ENCODE assay signal across 29 mouse cellular contexts in the genomic region with DNA sequence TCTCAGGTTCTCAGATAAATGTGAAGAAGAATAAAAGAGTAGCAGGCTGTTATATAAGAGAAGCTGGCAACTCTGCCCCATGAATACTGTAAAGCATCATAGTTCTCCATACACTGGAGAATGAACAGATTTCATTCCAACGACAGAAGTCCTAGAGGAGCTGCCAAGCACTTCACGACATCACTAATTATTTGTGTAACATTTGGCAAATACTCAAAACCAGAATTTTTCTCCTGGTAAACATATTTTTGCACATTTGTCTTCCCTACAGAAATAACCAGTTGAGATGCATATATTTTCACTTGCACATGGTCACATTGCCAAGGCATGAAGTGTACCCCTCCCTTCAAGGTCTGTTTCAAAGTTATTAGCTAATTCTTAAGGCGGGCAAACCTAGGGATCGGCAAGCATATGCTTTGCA.
DNase-seq lines count a peak whose midpoint lies in the region; ATAC-seq lines count a peak whose summit lies in the region.
"Had no signal": no experiment of that assay in that cellular context is flagged by ENCODE, and none has a peak within 500 bp of the region (broad histone marks: within the 10 kb centered on the region; RNA-seq: fewer than 3 reads in every experiment).

No protein-coding gene starts in this region.

- 61% methylated on average over 4 of the region's 4 CpGs for WGBS in embryonic facial prominence, embryonic 14.5 days
- 91% methylated on average over 4 of the region's 4 CpGs for WGBS in embryonic facial prominence, embryonic 10.5 days

- H3K27me3 ChIP-seq in embryonic facial prominence, embryonic 14.5 days (replicated peaks; ENCODE audit: control insufficient read depth, insufficient read depth, low read length): no peaks in the 10 kb centered on the region
- H3K27me3 ChIP-seq in embryonic facial prominence, embryonic 10.5 days (replicated peaks; ENCODE audit: low read depth, poor library complexity, severe bottlenecking): no peaks in the 10 kb centered on the region
- H3K27me3 ChIP-seq: embryonic facial prominence, embryonic 12.5 days; heart, embryonic 13.5 days; kidney, embryonic 15.5 days; liver, embryonic 15.5 days; lung, embryonic 15.5 days; megakaryocyte, embryonic 14.5 days; midbrain, embryonic 13.5 days had no signal

- ATAC-seq in embryonic facial prominence, embryonic 14.5 days (ENCODE audit: low read depth): no peak
- ATAC-seq: midbrain, embryonic 13.5 days had no signal

- H3K4me1 ChIP-seq in embryonic facial prominence, embryonic 14.5 days (ENCODE audit: control insufficient read depth, insufficient read depth, low read length): no peaks in the 10 kb centered on the region; the same call in 1 of the 2 replicates
- no peaks in the 10 kb centered on the region for H3K4me1 ChIP-seq in embryonic facial prominence, embryonic 10.5 days
- H3K4me1 ChIP-seq: embryonic facial prominence, embryonic 12.5 days; heart, embryonic 13.5 days; kidney, embryonic 15.5 days; limb, embryonic 10.5 days; liver, embryonic 15.5 days; lung, embryonic 15.5 days; megakaryocyte, embryonic 14.5 days; midbrain, embryonic 13.5 days had no signal

- H3K36me3 ChIP-seq in embryonic facial prominence, embryonic 14.5 days (ENCODE audit: control insufficient read depth, insufficient read depth, low read length): no peaks in the 10 kb centered on the region
- no peaks in the 10 kb centered on the region for H3K36me3 ChIP-seq in embryonic facial prominence, embryonic 10.5 days (replicated peaks)
- H3K36me3 ChIP-seq: embryonic facial prominence, embryonic 12.5 days; heart, embryonic 13.5 days; kidney, embryonic 15.5 days; limb, embryonic 10.5 days; liver, embryonic 15.5 days; lung, embryonic 15.5 days; midbrain, embryonic 13.5 days had no signal

- intact Hi-C loops in left cerebral cortex, postnatal 25 days (cut with DNase I): loop anchor here (2.0 to 5.0 kb wide), 4 partner anchors 62 to 223 kb away; no protein-coding TSS in a partner anchor
- intact Hi-C loops in left cerebral cortex, postnatal 36 days (cut with DNase I): loop anchor here (5.0 kb wide), 2 partner anchors 77 to 223 kb away; a partner anchor contains a TSS

- H3K27ac ChIP-seq in embryonic facial prominence, embryonic 14.5 days (replicated peaks; ENCODE audit: low read depth, low read length): no peak overlapping the region
- no peak overlapping the region for H3K27ac ChIP-seq in embryonic facial prominence, embryonic 10.5 days (replicated peaks)
- H3K27ac ChIP-seq: embryonic facial prominence, embryonic 12.5 days; heart, adult 2 months; heart, embryonic 13.5 days; kidney, embryonic 15.5 days; limb, embryonic 10.5 days; liver, embryonic 15.5 days; lung, embryonic 15.5 days; midbrain, embryonic 13.5 days had no signal

- H3K4me2 ChIP-seq in embryonic facial prominence, embryonic 14.5 days (ENCODE audit: low read depth, low read length): no peak overlapping the region
- H3K4me2 ChIP-seq: embryonic facial prominence, embryonic 12.5 days; heart, embryonic 13.5 days; kidney, embryonic 15.5 days; liver, embryonic 15.5 days; lung, embryonic 15.5 days; midbrain, embryonic 13.5 days had no signal

- no peaks in the 10 kb centered on the region for H3K9me3 ChIP-seq in embryonic facial prominence, embryonic 14.5 days (ENCODE audit: control insufficient read depth, low read length)
- H3K9me3 ChIP-seq in embryonic facial prominence, embryonic 10.5 days: no peaks in the 10 kb centered on the region
- H3K9me3 ChIP-seq: embryonic facial prominence, embryonic 12.5 days; heart, embryonic 13.5 days; kidney, embryonic 15.5 days; limb, embryonic 10.5 days; liver, embryonic 15.5 days; lung, embryonic 15.5 days; midbrain, embryonic 13.5 days had no signal

- DNase-seq in embryonic facial prominence, embryonic 14.5 days (ENCODE audit: low spot score): peak; percentile 4
- DNase-seq in embryonic facial prominence, embryonic 10.5 days (ENCODE audit: low spot score): no peak
- DNase-seq in layer of hippocampus, adult 11-12 months (ENCODE audit: low spot score): peak; percentile 14
- DNase-seq in layer of hippocampus, postnatal 25 days (ENCODE audit: extremely low spot score in 1 of 2, low spot score in 1 of 2): no peak
- peak; percentile 17 to 77 for DNase-seq in left cerebral cortex, postnatal 25 days (ENCODE audit: low spot score in 2 of 2)
- no peak for DNase-seq in left cerebral cortex, postnatal 36 days (ENCODE audit: low spot score in 2 of 2)
- peak; percentile 60 for DNase-seq in telencephalon, adult 2 months (ENCODE audit: low read depth, low spot score)
- DNase-seq in right cerebral cortex, postnatal 25 days: no peak
- DNase-seq: adrenal gland, postnatal 10 days; cerebellum, adult 11 months; cerebellum, postnatal 14 days; gastrocnemius, postnatal 36 days; heart, adult 2 months; heart, postnatal 14 days; kidney, adult 11 months; kidney, postnatal 36 days; liver; lung, postnatal 36 days; right cerebral cortex, postnatal 14 days; thymus, postnatal 14 days had no signal

- no peak overlapping the region for H3K9ac ChIP-seq in embryonic facial prominence, embryonic 14.5 days (ENCODE audit: low read depth, low read length)
- H3K9ac ChIP-seq: embryonic facial prominence, embryonic 12.5 days; heart, embryonic 13.5 days; kidney, embryonic 15.5 days; liver, embryonic 15.5 days; lung, embryonic 15.5 days; midbrain, embryonic 13.5 days had no signal

- no peak overlapping the region for H3K4me3 ChIP-seq in embryonic facial prominence, embryonic 14.5 days (ENCODE audit: low read depth, low read length)
- H3K4me3 ChIP-seq in embryonic facial prominence, embryonic 10.5 days: no peak overlapping the region
- H3K4me3 ChIP-seq: embryonic facial prominence, embryonic 12.5 days; erythroblast, embryonic 14.5 days; heart, adult 2 months; heart, embryonic 13.5 days; kidney, embryonic 15.5 days; limb, embryonic 10.5 days; liver, embryonic 15.5 days; lung, embryonic 15.5 days; megakaryocyte, embryonic 14.5 days; midbrain, embryonic 13.5 days had no signal

Comparison
In these comparisons a context has a peak if more than half of its experiments do, and no peak if none do; other contexts are left out.
1. DNase-seq: peak in embryonic facial prominence, embryonic 14.5 days (single experiment), layer of hippocampus, adult 11-12 months (single experiment), left cerebral cortex, postnatal 25 days (2 of 2) and telencephalon, adult 2 months (single experiment); none in embryonic facial prominence, embryonic 10.5 days (single experiment), layer of hippocampus, postnatal 25 days (0 of 2), left cerebral cortex, postnatal 36 days (0 of 2) and right cerebral cortex, postnatal 25 days (single experiment).